Mouse (Mus musculus) layer of hippocampus, adult 18-20 months (tissue): ENCODE measurements around the gene Adam26b. TPM values are rescaled to one million over a fixed set of nuclear protein-coding genes. Genes with fewer than 3 reads are reported as not detected.
"Not testable (repeated sequence)": the region's sequence is repeated elsewhere in the genome, so short reads cannot be mapped to it uniquely, and the experiment has no call there.

Experiments used
- DNase-seq, 2 experiments: peaks; one replicate each; pipeline ENCODE4 v3.0.0; 2022; ENCODE audit warnings: low spot score in 2 of 2
- long read RNA-seq: library from polyadenylated mRNA; stranded (forward); transcript quantifications from one replicate; pipeline ENCODE4 v2.0.0, GENCODE M21; 2021
- total RNA-seq, 2 experiments: library from RNA; stranded (reverse); gene quantifications; 2 replicates each; pipeline ENCODE4 v1.2.3; 2021

Gene Adam26b
- total RNA-seq = not detected
- long read RNA-seq = 0 reads

DNA sequence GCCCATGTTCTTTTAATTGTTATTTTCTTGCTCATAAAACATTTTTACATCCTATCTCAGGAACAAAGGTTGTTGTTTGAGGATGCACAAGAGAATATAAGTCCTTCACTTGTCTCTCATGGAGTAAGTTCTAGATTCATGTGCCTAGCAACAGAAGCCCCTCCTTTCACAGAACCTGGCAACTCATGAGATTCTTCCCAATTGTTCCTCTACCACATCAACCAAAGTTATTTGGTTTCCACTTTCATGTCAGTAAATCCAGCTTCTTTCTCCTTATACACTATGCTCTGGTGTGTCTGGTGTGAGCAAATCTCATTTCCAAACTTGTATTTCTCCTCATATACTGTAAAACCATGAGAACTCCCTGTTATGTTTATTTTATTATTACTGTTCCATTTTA, at the start of gene Adam26b:
Gene Adam26b (minus strand): TSS at position 101 of the 400 bp plus-strand sequence.
- DNase-seq = not testable (repeated sequence)

DNA sequence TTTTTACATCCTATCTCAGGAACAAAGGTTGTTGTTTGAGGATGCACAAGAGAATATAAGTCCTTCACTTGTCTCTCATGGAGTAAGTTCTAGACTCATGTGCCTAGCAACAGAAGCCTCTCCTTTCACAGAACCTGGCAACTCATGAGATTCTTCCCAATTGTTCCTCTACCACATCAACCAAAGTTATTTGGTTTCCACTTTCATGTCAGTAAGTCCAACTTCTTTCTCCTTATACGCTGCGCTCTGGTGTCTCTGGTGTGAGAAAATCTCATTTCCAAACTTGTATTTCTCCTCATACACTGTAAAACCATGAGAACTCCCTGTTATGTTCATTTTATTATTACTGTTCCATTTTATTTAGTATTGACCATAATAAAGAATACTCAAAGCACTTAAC, 48.7 kb upstream of the Adam26b start, which contains the start of gene Adam26a:
Gene Adam26a (minus strand): TSS at position 101 of the 400 bp plus-strand sequence.
- not testable (repeated sequence) for DNase-seq

Other genes starting within 250 kb of the Adam26b start
- gene Zfp42, start 221.1 kb downstream of the Adam26b start, total RNA-seq = not detected
- not detected for gene Adam26a, start 48.6 kb upstream of the Adam26b start, total RNA-seq
- not detected for gene Gm5346, start 99.2 kb upstream of the Adam26b start, total RNA-seq
- gene Adam34, start 181.9 kb upstream of the Adam26b start, total RNA-seq = not detected